Mouse (Mus musculus) limb, embryonic 15.5 days (tissue): Measurements from ENCODE around the gene Mrpl39. TPM values are rescaled to one million over a fixed set of nuclear protein-coding genes. Genes with fewer than 3 reads are reported as not detected.

Source experiments
- ATAC-seq: fragments of 200-750 bp; cut with Nextera tagmentation; 2 replicates; pipeline ENCODE4 v1.8.0; 2017; ENCODE audit warnings: low read depth, moderate TSS enrichment; ENCODE audit not compliant: insufficient number of reproducible peaks, low FRiP score, low TSS enrichment
- H3K27ac ChIP-seq: fragments of 300-500 bp; sonication (generic); 2 replicates; pipeline ENCODE4 v1.5.1; 2015; ENCODE audit warnings: moderate library complexity, mild to moderate bottlenecking, inconsistent platforms
- H3K27me3 ChIP-seq: fragments of 300-500 bp; sonication (generic); 2 replicates; pipeline ENCODE4 v1.6.1; 2015; ENCODE audit warnings: inconsistent platforms
- H3K36me3 ChIP-seq: fragments of 300-500 bp; sonication (generic); 2 replicates; pipeline ENCODE4 v1.6.1; 2015; ENCODE audit warnings: inconsistent platforms
- H3K4me1 ChIP-seq: fragments of 300-500 bp; sonication (generic); 2 replicates; pipeline ENCODE4 v1.6.1; 2015; ENCODE audit warnings: inconsistent platforms
- H3K4me2 ChIP-seq: fragments of 300-500 bp; sonication (generic); 2 replicates; pipeline ENCODE4 v1.6.1; 2015; ENCODE audit warnings: mild to moderate bottlenecking, inconsistent platforms
- H3K4me3 ChIP-seq: fragments of 300-500 bp; sonication (generic); 2 replicates; pipeline ENCODE4 v1.5.1; 2015; ENCODE audit warnings: mild to moderate bottlenecking, inconsistent platforms
- H3K9ac ChIP-seq: fragments of 300-500 bp; sonication (generic); 2 replicates; pipeline ENCODE4 v1.6.1; 2015; ENCODE audit warnings: inconsistent platforms
- H3K9me3 ChIP-seq: fragments of 300-500 bp; sonication (generic); 2 replicates; pipeline ENCODE4 v1.6.1; 2016; ENCODE audit warnings: inconsistent platforms
- WGBS: fragments of 180-500 bp; shearing (Covaris S2); methylation state at CpG from one replicate; pipeline ENCODE4 v1.1.7; 2015; 5-methylcytosine and 5-hydroxymethylcytosine counted together
- polyA plus RNA-seq: library from polyadenylated mRNA; unstranded; fragments of >200 nt; fragmentation: Nextera tagmentation; extraction: Ambion mirVana; gene quantifications from 2 replicates; pipeline ENCODE4 v1.2.1, GENCODE M21; 2015

Mrpl39 gene
- polyA plus RNA-seq = 39.2 and 40.3 TPM in 2 replicates

DNA sequence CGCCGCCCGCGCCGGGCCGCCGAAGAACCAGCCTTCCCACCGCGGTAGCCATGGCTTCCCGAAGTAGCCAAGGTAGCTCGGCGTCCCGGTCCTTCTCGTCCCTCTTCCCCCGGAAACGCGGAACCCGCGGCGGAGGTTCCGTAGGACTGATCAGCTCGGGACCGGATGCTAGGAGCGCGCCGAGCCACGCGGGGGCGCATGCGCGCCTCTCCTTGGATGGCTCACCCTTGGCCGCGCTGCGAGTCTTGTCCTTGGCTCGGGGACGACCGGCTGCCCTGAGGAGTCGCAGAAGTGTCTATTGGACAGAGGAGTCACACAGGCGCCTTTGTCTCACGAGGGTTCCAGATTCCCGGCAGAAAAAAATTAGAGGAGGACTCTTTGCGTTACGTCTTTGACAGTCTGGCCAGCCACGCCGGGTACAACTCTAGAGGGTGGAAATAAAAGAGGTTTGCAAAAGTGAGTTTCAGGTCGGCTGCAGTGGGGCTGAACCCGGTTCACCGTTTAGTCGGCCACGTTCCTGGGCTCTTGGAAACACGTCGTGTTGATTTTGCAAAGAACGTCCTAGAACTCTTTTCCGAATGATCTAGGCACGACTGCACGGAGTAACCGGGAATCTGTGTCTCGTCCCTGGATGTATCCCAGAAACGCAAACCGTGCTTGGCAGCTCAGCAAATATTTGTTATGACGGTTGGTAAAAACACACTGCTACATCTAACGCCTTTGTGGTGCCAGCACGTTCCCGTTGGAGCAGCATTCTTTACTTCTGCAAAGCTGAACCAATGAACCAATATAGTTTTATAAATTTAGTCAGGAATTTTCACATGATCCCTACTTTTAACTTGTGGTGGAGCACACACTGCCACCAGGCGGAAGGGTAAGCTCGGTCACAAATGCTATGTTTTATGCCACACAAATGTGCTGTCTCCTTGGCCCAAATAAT lies at the start of gene Mrpl39:
Mrpl39 (minus strand) TSS at position 577 of the 940 bp plus-strand sequence.
- Histone ChIP-seq H3K9me3 (no peaks in the 10 kb centered on the region), H3K4me1 (peaks cover 6% of the 10 kb centered on the region), H3K36me3 (peaks cover 21% of the 10 kb centered on the region), H3K9ac (peak within 1 kb of the TSS; percentile 65), H3K4me2 (peak within 1 kb of the TSS; percentile 58), H3K27me3 (no peaks in the 10 kb centered on the region), H3K27ac (peak within 1 kb of the TSS; percentile 79), H3K4me3 (peak within 1 kb of the TSS; percentile 78)
- WGBS = under 1% methylated on average over 66 of the region's 66 CpGs
- ATAC-seq = peak; percentile 93

DNA sequence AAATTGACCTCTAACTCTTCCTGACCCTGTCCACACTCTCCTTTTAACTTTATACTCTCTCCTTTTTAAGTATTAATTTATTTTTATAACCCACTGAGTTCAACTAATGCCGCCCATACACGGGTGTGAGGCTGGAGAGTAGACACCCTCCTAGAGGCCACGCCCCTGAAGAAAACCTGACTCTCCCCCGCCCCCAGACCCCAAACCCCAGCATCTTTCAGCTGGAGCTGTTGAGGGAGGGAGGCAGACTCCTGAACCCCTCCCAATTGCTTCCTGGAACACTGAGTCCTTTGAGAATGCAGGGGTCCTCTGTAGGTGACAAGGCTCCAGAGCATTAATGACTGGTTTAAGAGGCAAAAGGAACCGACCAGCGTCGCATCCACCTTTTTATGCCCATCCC lies 49.4 kb upstream of the Mrpl39 start:
- H3K4me2 ChIP-seq = no peak overlapping the region
- H3K36me3 ChIP-seq = no peaks in the 10 kb centered on the region
- H3K27me3 ChIP-seq = no peaks in the 10 kb centered on the region
- 19% methylated on average over 7 of the region's 7 CpGs for WGBS
- ATAC-seq = no peak
- H3K4me1 ChIP-seq = no peaks in the 10 kb centered on the region
- H3K27ac ChIP-seq = no peak overlapping the region
- no peaks in the 10 kb centered on the region for H3K9me3 ChIP-seq
- H3K9ac ChIP-seq = no peak overlapping the region
- H3K4me3 ChIP-seq = no peak overlapping the region

DNA sequence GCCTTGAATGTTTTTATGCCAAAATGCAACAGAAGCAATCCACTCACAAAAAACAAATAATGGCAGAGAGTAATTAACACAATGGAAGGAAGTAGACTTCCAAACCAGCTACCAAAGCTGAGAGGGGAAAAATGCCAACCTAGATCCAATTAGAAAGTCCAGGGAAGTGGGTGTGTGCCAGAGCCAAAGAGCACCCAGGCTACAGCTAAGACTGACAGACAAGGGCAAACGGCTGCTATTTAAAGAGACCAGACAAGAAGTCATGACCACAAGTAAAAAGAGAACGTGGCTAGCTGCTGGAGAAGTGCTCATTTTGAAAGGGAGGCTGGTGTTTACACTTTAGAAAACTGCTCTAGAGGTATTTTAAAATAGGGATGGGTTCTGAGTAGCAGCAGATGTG lies 47.7 kb upstream of the Mrpl39 start:
- Histone ChIP-seq H3K9me3 (no peaks in the 10 kb centered on the region), H3K27me3 (no peaks in the 10 kb centered on the region), H3K27ac (no peak overlapping the region), H3K4me2 (no peak overlapping the region), H3K4me1 (no peaks in the 10 kb centered on the region), H3K4me3 (no peak overlapping the region), H3K36me3 (no peaks in the 10 kb centered on the region), H3K9ac (no peak overlapping the region)
- ATAC-seq = no peak
- WGBS = 50% methylated on average over 2 of the region's 2 CpGs

DNA sequence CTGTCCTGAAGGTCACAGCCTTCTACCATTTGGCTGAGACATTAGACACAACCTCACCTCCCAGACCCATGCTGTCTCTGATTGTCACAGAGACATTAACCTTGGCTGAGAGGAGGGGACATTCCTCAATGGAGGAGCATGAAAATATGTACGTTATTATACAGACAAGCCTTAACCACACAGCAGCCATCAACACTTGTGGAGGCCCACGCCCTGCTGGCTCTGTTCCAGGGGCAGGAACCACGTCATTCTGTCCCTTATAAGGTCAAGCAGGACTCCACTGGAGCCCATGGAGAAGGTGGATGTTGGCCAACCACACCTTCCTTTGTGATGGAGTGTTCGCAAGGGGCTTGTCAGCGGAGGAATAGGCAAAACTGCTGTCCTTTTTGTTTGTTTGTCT lies 44.2 kb upstream of the Mrpl39 start:
- peaks cover 3% of the 10 kb centered on the region for H3K4me1 ChIP-seq
- H3K27me3 ChIP-seq = peaks cover 6% of the 10 kb centered on the region; the same call in 1 of the 2 replicates
- H3K9ac ChIP-seq = no peak overlapping the region
- H3K36me3 ChIP-seq = no peaks in the 10 kb centered on the region
- no peak overlapping the region for H3K4me3 ChIP-seq
- 75% methylated on average over 5 of the region's 5 CpGs for WGBS
- H3K9me3 ChIP-seq = no peaks in the 10 kb centered on the region
- H3K27ac ChIP-seq = no peak overlapping the region
- H3K4me2 ChIP-seq = no peak overlapping the region
- no peak for ATAC-seq

DNA sequence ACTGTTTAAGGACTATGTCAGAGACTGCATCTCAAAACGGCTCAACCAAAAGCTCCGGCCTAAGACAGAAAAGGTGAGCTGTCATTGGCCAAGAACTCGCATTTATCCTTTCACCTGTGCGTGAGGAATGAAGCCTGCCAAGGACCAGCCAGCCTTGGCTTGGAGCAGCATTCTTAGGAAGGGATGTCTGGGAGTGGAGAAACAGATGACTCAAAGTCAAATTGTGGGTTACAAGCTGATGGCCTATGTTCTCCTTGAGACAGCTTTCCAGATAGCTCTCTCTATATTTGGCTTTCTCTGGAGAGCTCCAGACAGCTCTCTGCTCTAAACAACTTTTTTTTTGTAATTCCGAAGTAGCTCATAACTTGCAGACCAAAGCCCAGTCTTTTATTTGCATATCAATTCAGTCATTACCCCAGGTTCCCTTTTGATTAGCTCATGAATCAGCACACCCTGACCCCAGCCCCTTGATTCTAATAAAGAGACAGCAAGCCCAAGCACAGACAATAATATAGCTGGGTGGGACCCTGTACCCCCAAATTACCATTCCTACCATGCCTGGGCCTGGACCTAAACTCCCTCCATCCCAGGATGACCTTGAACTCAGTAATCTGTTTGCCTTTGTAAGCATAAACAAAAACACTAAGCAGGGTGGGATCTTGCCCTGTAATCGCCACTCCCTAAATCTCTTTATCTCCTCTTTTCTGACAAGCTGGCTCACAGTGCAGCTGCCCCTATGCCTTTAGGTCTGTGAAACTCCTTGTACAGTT lies 43.5 kb upstream of the Mrpl39 start:
- Histone ChIP-seq H3K36me3 (no peaks in the 10 kb centered on the region), H3K4me3 (no peak overlapping the region), H3K9ac (no peak overlapping the region), H3K4me1 (peaks cover 9% of the 10 kb centered on the region), H3K27ac (no peak overlapping the region), H3K9me3 (no peaks in the 10 kb centered on the region), H3K4me2 (no peak overlapping the region), H3K27me3 (peaks cover 11% of the 10 kb centered on the region)
- 83% methylated on average over 6 of the region's 6 CpGs for whole genome bisulfite sequencing
- no peak for ATAC-seq

DNA sequence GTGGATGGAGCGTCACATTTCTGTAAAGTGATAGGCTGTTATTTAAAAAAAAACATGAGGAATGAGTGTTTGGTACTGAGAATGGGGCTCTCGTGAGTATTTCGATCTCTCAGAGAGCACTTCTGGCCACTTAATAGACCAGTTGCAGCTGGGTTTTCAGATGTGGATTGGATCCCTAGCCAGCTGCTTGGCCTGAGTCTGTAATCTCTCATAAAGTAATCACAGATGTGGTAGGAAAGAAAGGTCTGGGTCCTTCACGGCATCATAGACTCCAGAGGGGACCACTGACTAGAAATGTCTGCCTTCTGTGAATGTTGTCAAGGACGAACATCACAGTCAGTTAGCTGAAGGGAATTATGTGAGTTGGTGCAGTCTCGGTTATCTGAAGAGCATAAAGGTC lies 42.9 kb upstream of the Mrpl39 start:
- H3K9ac ChIP-seq = no peak overlapping the region
- H3K9me3 ChIP-seq = no peaks in the 10 kb centered on the region
- ATAC-seq = no peak
- no peak overlapping the region for H3K4me2 ChIP-seq
- H3K27me3 ChIP-seq = peaks cover 14% of the 10 kb centered on the region
- H3K27ac ChIP-seq = no peak overlapping the region
- WGBS = 56% methylated on average over 6 of the region's 6 CpGs
- peaks cover 13% of the 10 kb centered on the region for H3K4me1 ChIP-seq
- no peak overlapping the region for H3K4me3 ChIP-seq
- H3K36me3 ChIP-seq = no peaks in the 10 kb centered on the region

DNA sequence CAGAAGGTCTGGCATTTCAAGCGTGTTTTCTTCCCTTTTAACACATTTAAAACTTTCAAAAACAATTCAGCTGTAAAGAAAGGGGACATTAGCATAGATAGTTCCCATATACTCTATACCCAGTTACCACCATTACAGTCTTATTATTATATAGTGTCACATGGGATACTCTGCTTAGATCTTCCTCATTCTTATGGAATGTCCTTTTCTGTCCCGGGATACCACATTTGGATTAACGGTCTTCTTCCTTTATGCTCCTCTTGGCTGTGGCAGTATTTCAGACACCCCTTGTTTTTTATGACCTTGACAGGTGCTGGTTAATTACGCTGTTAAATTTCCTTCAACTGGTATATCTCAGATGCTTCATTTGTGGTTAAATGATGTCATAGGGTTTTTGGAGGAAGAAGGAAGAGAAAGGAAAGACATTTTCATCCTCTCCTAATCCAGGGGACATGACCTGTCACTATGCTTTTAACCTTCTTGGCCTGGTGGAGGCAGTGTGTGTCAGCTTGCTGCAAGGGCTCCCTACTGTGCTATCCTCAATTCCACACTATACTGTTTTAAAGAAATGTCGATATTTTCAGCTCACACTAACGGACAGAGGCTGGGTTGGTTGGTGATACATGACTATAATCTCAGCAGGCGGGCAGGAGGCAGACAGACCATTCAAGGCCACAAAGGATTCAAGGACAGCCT lies 40.7 kb upstream of the Mrpl39 start:
- Histone ChIP-seq H3K36me3 (no peaks in the 10 kb centered on the region), H3K4me3 (no peak overlapping the region), H3K4me1 (peaks cover 17% of the 10 kb centered on the region), H3K27me3 (peaks cover 18% of the 10 kb centered on the region), H3K27ac (no peak overlapping the region), H3K9me3 (no peaks in the 10 kb centered on the region), H3K4me2 (no peak overlapping the region), H3K9ac (no peak overlapping the region)
- 51% methylated on average over 7 of the region's 7 CpGs for WGBS
- no peak for ATAC-seq

DNA sequence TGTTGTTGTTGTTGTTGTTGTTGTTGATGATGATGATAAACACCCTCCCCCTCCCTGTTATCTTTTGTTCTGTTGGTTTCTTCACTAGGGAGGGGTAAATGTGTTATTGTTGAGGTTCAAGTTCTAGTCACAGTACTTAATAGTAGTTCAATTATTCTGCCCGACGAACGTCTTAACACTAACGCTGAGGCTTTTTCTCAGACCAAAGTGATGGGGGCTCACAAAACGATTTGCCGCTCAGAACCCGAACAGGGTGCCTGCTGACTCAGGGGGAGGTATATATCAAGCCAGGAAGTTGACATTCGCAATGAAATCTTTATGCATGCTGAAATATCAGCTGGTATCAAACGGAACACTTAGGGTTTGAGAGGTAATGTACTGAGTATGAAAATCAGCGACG lies 39.8 kb upstream of the Mrpl39 start:
- Histone ChIP-seq H3K4me3 (peak overlapping the region; percentile 62), H3K36me3 (no peaks in the 10 kb centered on the region), H3K27me3 (peaks cover 18% of the 10 kb centered on the region), H3K9ac (no peak overlapping the region), H3K9me3 (no peaks in the 10 kb centered on the region), H3K4me2 (peak overlapping the region; percentile 93), H3K4me1 (peaks cover 17% of the 10 kb centered on the region), H3K27ac (no peak overlapping the region)
- ATAC-seq = no peak
- WGBS = 35% methylated on average over 11 of the region's 11 CpGs

DNA sequence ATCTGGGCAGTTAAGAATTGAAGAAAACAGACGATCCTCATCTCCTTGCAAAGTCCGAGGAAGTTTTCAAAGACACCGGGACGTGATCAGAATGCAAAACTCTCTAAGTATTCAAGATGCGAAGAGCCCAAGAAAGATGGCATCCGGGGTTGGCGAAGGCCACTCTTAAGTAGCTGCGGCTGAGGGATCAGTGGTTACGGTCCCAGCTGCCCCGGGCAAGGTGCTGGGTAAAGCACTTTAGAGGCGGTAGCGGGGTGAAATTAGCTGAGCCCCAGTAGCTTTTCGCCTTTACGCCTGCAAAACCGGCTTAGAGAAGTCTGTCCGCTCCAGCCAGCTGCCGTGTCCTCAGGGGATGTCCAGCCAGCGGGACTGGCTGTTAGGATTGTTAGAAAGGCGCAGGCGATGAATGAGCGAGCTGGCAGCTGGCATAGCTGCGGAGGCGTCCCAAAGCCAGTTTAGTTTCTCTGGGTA lies 39.3 kb upstream of the Mrpl39 start:
- peak overlapping the region; percentile 46 for H3K9ac ChIP-seq
- ATAC-seq = no peak
- peak overlapping the region; percentile 62 for H3K4me3 ChIP-seq
- peaks cover 17% of the 10 kb centered on the region for H3K4me1 ChIP-seq
- peak overlapping the region; percentile 93 for H3K4me2 ChIP-seq
- 0 out of 2 replicates have a peak overlapping the region, but pooled peaks have one; percentile 60 for H3K27ac ChIP-seq
- peaks cover 18% of the 10 kb centered on the region for H3K27me3 ChIP-seq
- H3K9me3 ChIP-seq = no peaks in the 10 kb centered on the region
- under 1% methylated on average over 23 of the region's 23 CpGs for WGBS
- no peaks in the 10 kb centered on the region for H3K36me3 ChIP-seq

DNA sequence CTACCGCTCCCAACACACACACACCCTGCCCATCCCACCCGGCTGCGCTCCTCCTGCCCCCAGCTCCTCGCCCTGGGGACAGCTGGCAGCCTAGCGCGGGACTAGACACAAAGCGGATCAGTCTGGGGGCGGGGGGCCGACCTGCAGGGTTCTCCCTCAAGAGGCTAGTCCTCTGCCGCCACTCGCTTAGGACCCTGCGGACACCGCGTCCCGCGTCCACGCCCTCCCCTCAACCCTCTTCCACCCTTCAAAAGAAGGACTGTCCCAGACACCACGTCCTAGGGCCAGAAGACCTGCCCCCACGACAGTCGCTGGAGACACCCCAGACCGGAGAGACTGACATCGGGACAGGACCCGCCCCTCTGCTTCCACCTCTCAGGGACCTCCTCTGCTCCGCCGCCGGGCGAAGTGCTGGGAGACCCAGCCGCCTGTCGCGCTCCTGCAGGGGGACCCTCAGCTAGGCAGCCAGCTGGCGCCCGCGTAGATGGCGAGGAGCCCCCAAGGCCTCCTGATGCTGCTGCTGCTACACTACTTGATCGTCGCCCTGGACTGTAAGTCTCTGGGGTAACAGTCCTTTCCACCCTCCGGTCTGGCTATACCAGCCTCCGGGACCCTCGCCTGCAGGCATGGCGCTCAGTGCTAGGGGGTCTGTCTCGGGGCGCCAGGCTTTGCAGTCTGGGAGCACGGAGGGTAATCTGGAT lies 38.6 kb upstream of the Mrpl39 start, which contains the start of gene Jam2:
Jam2 (plus strand) TSS at position 121 of the 701 bp plus-strand sequence.
- under 1% methylated on average over 40 of the region's 43 CpGs for WGBS
- ATAC-seq = peak; percentile 81
- Histone ChIP-seq H3K9me3 (no peaks in the 10 kb centered on the region), H3K36me3 (no peaks in the 10 kb centered on the region), H3K4me2 (peak within 1 kb of the TSS; percentile 93), H3K27ac (peak within 1 kb of the TSS; percentile 60; the same call in 1 of the 2 replicates), H3K4me3 (peak within 1 kb of the TSS; percentile 62), H3K9ac (peak within 1 kb of the TSS; percentile 46), H3K4me1 (peaks cover 17% of the 10 kb centered on the region), H3K27me3 (peaks cover 18% of the 10 kb centered on the region)
